20 mouse cellular contexts compared by ENCODE assay signal in the genomic region with DNA sequence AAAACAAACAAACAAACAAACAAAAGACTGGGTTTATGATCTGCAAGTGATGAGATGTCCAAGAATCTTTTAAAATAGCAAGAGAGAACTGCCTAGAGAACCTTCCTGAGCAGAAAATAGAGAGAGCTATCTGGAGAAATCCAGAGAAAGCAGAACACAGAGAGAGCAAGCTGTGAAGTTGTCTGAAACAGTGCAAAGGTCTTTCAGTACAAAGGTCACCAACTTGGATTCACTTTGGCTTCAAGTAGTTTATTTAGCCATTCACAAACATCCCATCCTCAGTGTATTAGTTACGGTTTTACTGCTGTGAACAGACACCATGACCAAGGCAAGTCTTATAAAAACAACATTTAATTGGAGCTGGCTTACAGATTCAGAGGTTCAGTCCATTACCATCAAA. TPM values are rescaled to one million over a fixed set of nuclear protein-coding genes. Genes with fewer than 3 reads are reported as not detected.
DNase-seq lines count a peak whose midpoint lies in the region; TF ChIP-seq lines count a peak whose summit lies in the region.
"Not testable (repeated sequence)": the region's sequence is repeated elsewhere in the genome, so short reads cannot be mapped to it uniquely, and the experiment has no call there.
"Had no signal": no experiment of that assay in that cellular context is flagged by ENCODE, and none has a peak within 500 bp of the region (broad histone marks: within the 10 kb centered on the region; RNA-seq: fewer than 3 reads in every experiment).

No protein-coding gene starts in this region.

- WGBS in kidney, adult 2 months = 65% methylated on average over 1 of the region's 1 CpGs
- WGBS in liver, adult 2 months = 76% methylated on average over 1 of the region's 1 CpGs

- TF ChIP-seq CTCF in E14TG2a.4 (conservative IDR thresholded peaks at IDR 0.05; ENCODE audit: low read length); kidney, adult 2 months (conservative IDR thresholded peaks at IDR 0.05; ENCODE audit: insufficient read depth, insufficient read length, low read depth, low read length); liver, adult 2 months (IDR thresholded peaks at IDR 0.05; ENCODE audit: low read depth, low read length): not testable (repeated sequence)

- H3K9ac ChIP-seq in liver, adult 2 months (ENCODE audit: low read depth, low read length) = not testable (repeated sequence)

- peaks cover 29% of the 10 kb centered on the region for H3K4me1 ChIP-seq in E14TG2a.4 (replicated peaks; ENCODE audit: low read depth, low read length)
- H3K4me1 ChIP-seq in kidney, adult 2 months (ENCODE audit: control insufficient read depth, insufficient read depth, low read length); liver, adult 2 months (ENCODE audit: control insufficient read depth, insufficient read depth, low read length): not testable (repeated sequence)

- not testable (repeated sequence) for H3K36me3 ChIP-seq in E14TG2a.4 (ENCODE audit: insufficient read depth, low read length); kidney, adult 2 months (ENCODE audit: control insufficient read depth, insufficient read depth, low read length); liver, adult 2 months (ENCODE audit: control insufficient read depth, insufficient read depth, low read length)

- H3K27ac ChIP-seq in kidney, adult 2 months (ENCODE audit: insufficient read depth, low read depth, low read length); liver, adult 2 months (replicated peaks; ENCODE audit: insufficient read depth, low read depth, low read length): not testable (repeated sequence)

- not testable (repeated sequence) for H3K27me3 ChIP-seq in E14TG2a.4 (ENCODE audit: insufficient read depth, low read length); kidney, adult 2 months (replicated peaks; ENCODE audit: control insufficient read depth, insufficient read depth, low read length); liver, adult 2 months (ENCODE audit: control insufficient read depth, insufficient read depth, low read length)

- not testable (repeated sequence) for TF ChIP-seq POLR2A in kidney, adult 2 months (IDR thresholded peaks at IDR 0.05; ENCODE audit: low read depth, low read length); liver, adult 2 months (IDR thresholded peaks at IDR 0.05; ENCODE audit: extremely low read depth, insufficient read depth, low read length)

- H3K4me3 ChIP-seq in E14TG2a.4 (replicated peaks; ENCODE audit: low read length) = peak overlapping the region; percentile 66
- H3K4me3 ChIP-seq in kidney, adult 2 months (ENCODE audit: insufficient read depth, low read depth, low read length); liver, adult 2 months (ENCODE audit: insufficient read depth, low read depth, low read length): not testable (repeated sequence)

- not testable (repeated sequence) for H3K79me2 ChIP-seq in liver, adult 2 months (ENCODE audit: control insufficient read depth, insufficient read depth, low read length)

- DNase-seq in ES-CJ7 (ENCODE audit: low read depth, low spot score) (peak; percentile 72), R1 (ENCODE audit: low read depth, low spot score) (peak; percentile 83)
- peak; percentile 61 for DNase-seq in kidney, adult 2 months
- peak; percentile 42 for DNase-seq in liver, adult 2 months (ENCODE audit: extremely low read depth, low read depth, low spot score)

- H3K9me3 ChIP-seq in E14TG2a.4 (ENCODE audit: low read length) = peaks cover 40% of the 10 kb centered on the region

RNA-seq across cellular contexts. Expression of a gene that starts 53.8 kb away (rescaled TPM):
- not detected in 2 replicates for polyA plus RNA-seq in kidney, adult 2 months (2012; rRNA removed)
- not detected in 2 replicates for total RNA-seq in liver, adult 2 months (2014; rRNA removed)
- not detected in 2 replicates for polyA plus RNA-seq in liver, adult 2 months (2012; rRNA removed)
- total RNA-seq: adrenal gland, adult 18-20 months; adrenal gland, adult 8-10 months; adrenal gland, postnatal 14 days; adrenal gland, postnatal 36 days; forebrain, postnatal 0 days had no signal
- polyA plus RNA-seq: cerebellum, adult 2 months; cortical plate, adult 2 months; embryonic facial prominence, embryonic 10.5 days; embryonic facial prominence, embryonic 12.5 days; embryonic facial prominence, embryonic 14.5 days; forebrain, embryonic 11.5 days; forebrain, embryonic 13.5 days; forebrain, embryonic 15.5 days; forebrain, postnatal 0 days; G1E; Patski had no signal
